Mouse (Mus musculus) E14TG2a.4 (cell line): Measurements from ENCODE around the gene Crat.

Experiments
- H3K27me3 ChIP-seq: 2 replicates; pipeline ENCODE4 v1.6.1; 2014; ENCODE audit warnings: low read length, control low read depth; ENCODE audit not compliant: insufficient read depth
- H3K36me3 ChIP-seq: 2 replicates; pipeline ENCODE4 v1.6.1; 2014; ENCODE audit warnings: low read length, control low read depth; ENCODE audit not compliant: insufficient read depth
- H3K4me1 ChIP-seq: replicated peaks from 2 replicates; pipeline ENCODE4 v1.6.1; 2014; ENCODE audit warnings: low read depth, low read length, control low read depth
- H3K4me3 ChIP-seq: replicated peaks from 2 replicates; pipeline ENCODE4 v1.5.1; 2014; ENCODE audit warnings: mild to moderate bottlenecking, low read length
- H3K9me3 ChIP-seq: 2 replicates; pipeline ENCODE4 v1.6.1; 2014; ENCODE audit warnings: low read length, control low read depth
- CTCF ChIP-seq: conservative IDR thresholded peaks from 2 replicates; pipeline ENCODE4 v1.5.1; 2014; ENCODE audit warnings: low read length
- NANOG ChIP-seq: IDR thresholded peaks from 2 replicates; pipeline ENCODE4 v1.6.1; 2014; ENCODE audit warnings: borderline replicate concordance, low read length, mixed read lengths
- POU5F1 ChIP-seq: IDR thresholded peaks from 2 replicates; pipeline ENCODE4 v1.6.1; 2014; ENCODE audit warnings: low read length, borderline replicate concordance

The Crat gene

GRCm38 (mm10) chr2:30360626-30361025 is 55.0 kb downstream of the Crat start:
- H3K9me3 ChIP-seq = peaks cover 5% of the 10 kb centered on the region
- no peaks in the 10 kb centered on the region for H3K27me3 ChIP-seq
- no peak overlapping the region for H3K4me3 ChIP-seq
- TF ChIP-seq POU5F1 (no peak), CTCF (no peak), NANOG (no peak)
- H3K4me1 ChIP-seq = peaks cover 58% of the 10 kb centered on the region
- H3K36me3 ChIP-seq = peaks cover 16% of the 10 kb centered on the region

- no peaks in the 10 kb centered on the region for H3K27me3 ChIP-seq
- peak within 1 kb of the TSS; percentile 92 for H3K4me3 ChIP-seq
- TF ChIP-seq NANOG = no peak
- no peak for TF ChIP-seq POU5F1
- no peak for TF ChIP-seq CTCF
- peaks cover 57% of the 10 kb centered on the region for H3K4me1 ChIP-seq
- peaks cover 27% of the 10 kb centered on the region for H3K36me3 ChIP-seq
- H3K9me3 ChIP-seq = peaks cover 5% of the 10 kb centered on the region
These were observed 56.8 kb downstream of the Crat start, which contains the start of gene Sh3glb2 for GRCm38 (mm10) chr2:30358533-30359531. Gene Sh3glb2 (minus strand): TSS chr2:30359337.

- peaks cover 37% of the 10 kb centered on the region for H3K36me3 ChIP-seq
- H3K27me3 ChIP-seq = no peaks in the 10 kb centered on the region
- H3K9me3 ChIP-seq = peaks cover 3% of the 10 kb centered on the region
- TF ChIP-seq NANOG (no peak), POU5F1 (no peak), CTCF (no peak)
- H3K4me3 ChIP-seq = peak overlapping the region; percentile 92
- peaks cover 52% of the 10 kb centered on the region for H3K4me1 ChIP-seq
These were observed 57.8 kb downstream of the Crat start for GRCm38 (mm10) chr2:30357552-30358510.

GRCm38 (mm10) chr2:30356906-30357305 is 58.7 kb downstream of the Crat start:
- no peak overlapping the region for H3K4me3 ChIP-seq
- TF ChIP-seq NANOG = no peak
- TF ChIP-seq POU5F1 = no peak
- no peak for TF ChIP-seq CTCF
- H3K27me3 ChIP-seq = no peaks in the 10 kb centered on the region
- H3K4me1 ChIP-seq = peaks cover 58% of the 10 kb centered on the region
- no peaks in the 10 kb centered on the region for H3K9me3 ChIP-seq
- H3K36me3 ChIP-seq = peaks cover 45% of the 10 kb centered on the region

GRCm38 (mm10) chr2:30356266-30356665 is 59.3 kb downstream of the Crat start:
- no peak for TF ChIP-seq CTCF
- Histone ChIP-seq H3K9me3 (no peaks in the 10 kb centered on the region), H3K4me3 (0 out of 2 replicates have a peak overlapping the region, but pooled peaks have one; percentile 1), H3K4me1 (peaks cover 58% of the 10 kb centered on the region), H3K27me3 (no peaks in the 10 kb centered on the region), H3K36me3 (peaks cover 45% of the 10 kb centered on the region)

- peaks cover 49% of the 10 kb centered on the region for H3K36me3 ChIP-seq
- H3K4me1 ChIP-seq = peaks cover 61% of the 10 kb centered on the region
- no peaks in the 10 kb centered on the region for H3K27me3 ChIP-seq
- no peak overlapping the region for H3K4me3 ChIP-seq
- TF ChIP-seq POU5F1 (no peak), CTCF (no peak), NANOG (no peak)
- no peaks in the 10 kb centered on the region for H3K9me3 ChIP-seq
These were observed 59.8 kb downstream of the Crat start for GRCm38 (mm10) chr2:30355861-30356260.

- Histone ChIP-seq H3K36me3 (peaks cover 88% of the 10 kb centered on the region), H3K4me3 (no peak overlapping the region), H3K4me1 (peaks cover 62% of the 10 kb centered on the region), H3K27me3 (no peaks in the 10 kb centered on the region), H3K9me3 (no peaks in the 10 kb centered on the region)
- TF ChIP-seq NANOG (no peak), CTCF (peak; percentile 44)
These were observed 64.5 kb downstream of the Crat start for GRCm38 (mm10) chr2:30351149-30351548.
